Mouse (Mus musculus) CH12.LX (cell line): ENCODE data around the gene Pbx1. TPM values are rescaled to one million over a fixed set of nuclear protein-coding genes. Genes with fewer than 3 reads are reported as not detected.

ENCODE experiments used
- DNase-seq: peaks from one replicate; pipeline ENCODE4 v3.0.0-alpha.2; 2013; ENCODE audit errors: extremely low read depth
- H3K27ac ChIP-seq: 2 replicates; pipeline ENCODE4 v1.5.1; 2012; ENCODE audit warnings: low read depth, mild to moderate bottlenecking, control low read depth, moderate library complexity; ENCODE audit not compliant: insufficient read depth
- H3K27me3 ChIP-seq: replicated peaks from 2 replicates; pipeline ENCODE3; 2012; ENCODE audit warnings: inconsistent platforms
- H3K36me3 ChIP-seq, 2 experiments: replicated peaks in 1 of 2; 2 replicates each; pipeline versions ENCODE3 to v1.6.1; 2012; ENCODE audit warnings: inconsistent platforms in 1 of 2, low read length in 1 of 2, mild to moderate bottlenecking in 1 of 2, mixed read lengths in 1 of 2, moderate library complexity in 1 of 2; ENCODE audit not compliant: control insufficient read depth in 1 of 2, insufficient read depth in 1 of 2
- H3K4me1 ChIP-seq, 2 experiments: 2 replicates each; pipeline ENCODE4 v1.6.1; 2012; ENCODE audit warnings: inconsistent platforms in 1 of 2, moderate library complexity in 1 of 2; ENCODE audit not compliant: insufficient read depth in 2 of 2, control insufficient read depth in 1 of 2
- H3K4me2 ChIP-seq: 2 replicates; pipeline ENCODE4 v1.6.1; 2012; ENCODE audit warnings: low read depth, mild to moderate bottlenecking, control low read depth; ENCODE audit not compliant: poor library complexity, insufficient read depth, severe bottlenecking
- H3K4me3 ChIP-seq, 3 experiments: fragments of 150-350 bp in 1 of 3; sonication (generic) in 1 of 3; replicated peaks in 1 of 3; 2 replicates each; pipeline versions ENCODE3 to v1.5.1; 2011 to 2012; ENCODE audit warnings: low read depth in 2 of 3, low read length in 2 of 3, mild to moderate bottlenecking in 2 of 3, moderate library complexity in 2 of 3, control low read depth in 1 of 3, improper control_type of control experiment in 1 of 3, inconsistent platforms in 1 of 3, mixed read lengths in 1 of 3; ENCODE audit not compliant: poor library complexity in 1 of 3
- H3K79me2 ChIP-seq: replicated peaks from 2 replicates; pipeline ENCODE4 v1.6.1; 2012; ENCODE audit warnings: mild to moderate bottlenecking, moderate library complexity; ENCODE audit not compliant: control insufficient read depth, poor library complexity, insufficient read depth, severe bottlenecking; ENCODE audit errors: extremely low read depth
- H3K9ac ChIP-seq: 2 replicates; pipeline ENCODE4 v1.6.1; 2012; ENCODE audit warnings: low read depth, mild to moderate bottlenecking, control low read depth, moderate library complexity; ENCODE audit not compliant: insufficient read depth
- H3K9me3 ChIP-seq: replicated peaks from 2 replicates; pipeline ENCODE3; 2012; ENCODE audit warnings: low read length, inconsistent platforms, mixed read lengths
- BHLHE40 ChIP-seq: IDR thresholded peaks from 2 replicates; pipeline ENCODE4 v1.6.1; 2011; ENCODE audit warnings: mild to moderate bottlenecking, low read depth, low read length, improper control_type of control experiment
- CHD2 ChIP-seq: IDR thresholded peaks from 2 replicates; pipeline ENCODE4 v1.6.1; 2011; ENCODE audit warnings: low read length, improper control_type of control experiment
- CTCF ChIP-seq, 2 experiments: IDR thresholded peaks in 1 of 2; conservative IDR thresholded peaks in 1 of 2; 2 replicates each; pipeline ENCODE4 v1.5.1; 2011 to 2012; ENCODE audit warnings: low read depth in 2 of 2, low read length in 2 of 2, improper control_type of control experiment in 1 of 2, inconsistent platforms in 1 of 2, mild to moderate bottlenecking in 1 of 2, moderate library complexity in 1 of 2
- E2F4 ChIP-seq: IDR thresholded peaks from 2 replicates; pipeline ENCODE4 v1.6.1; 2011; ENCODE audit warnings: low read depth, low read length, improper control_type of control experiment; ENCODE audit not compliant: insufficient replicate concordance
- ELF1 ChIP-seq: IDR thresholded peaks from 2 replicates; pipeline ENCODE4 v1.6.1; 2014; ENCODE audit warnings: low read depth, mild to moderate bottlenecking, inconsistent platforms, low read length, improper control_type of control experiment
- GABPA ChIP-seq: IDR thresholded peaks from 2 replicates; pipeline ENCODE4 v1.6.1; 2012; ENCODE audit warnings: low read depth, low read length, improper control_type of control experiment, inconsistent platforms; ENCODE audit not compliant: insufficient replicate concordance
- IRF4 ChIP-seq: IDR thresholded peaks from 2 replicates; pipeline ENCODE4 v1.6.1; 2014; ENCODE audit warnings: low read depth, mild to moderate bottlenecking, inconsistent platforms, low read length, improper control_type of control experiment
- JUN ChIP-seq: IDR thresholded peaks from 2 replicates; pipeline ENCODE4 v1.6.1; 2011; ENCODE audit warnings: low read depth, mild to moderate bottlenecking, low read length, improper control_type of control experiment, moderate library complexity; ENCODE audit not compliant: insufficient read depth
- JUND ChIP-seq: conservative IDR thresholded peaks from 2 replicates; pipeline ENCODE4 v1.6.1; 2011; ENCODE audit warnings: low read depth, low read length, improper control_type of control experiment
- MAX ChIP-seq: IDR thresholded peaks from 2 replicates; pipeline ENCODE4 v1.6.1; 2011; ENCODE audit warnings: low read length, improper control_type of control experiment
- MEF2A ChIP-seq: IDR thresholded peaks from 2 replicates; pipeline ENCODE4 v1.6.1; 2014; ENCODE audit warnings: low read depth, mild to moderate bottlenecking, inconsistent platforms, low read length, improper control_type of control experiment, borderline replicate concordance
- MXI1 ChIP-seq: IDR thresholded peaks from 2 replicates; pipeline ENCODE4 v1.6.1; 2011; ENCODE audit warnings: mild to moderate bottlenecking, low read depth, low read length, improper control_type of control experiment
- MYC ChIP-seq: IDR thresholded peaks from 2 replicates; pipeline ENCODE4 v1.6.1; 2011; ENCODE audit warnings: low read depth, mild to moderate bottlenecking, improper control_type of control experiment, low read length
- NRF1 ChIP-seq: IDR thresholded peaks from 2 replicates; pipeline ENCODE4 v1.6.1; 2014; ENCODE audit warnings: low read depth, mild to moderate bottlenecking, inconsistent platforms, low read length, improper control_type of control experiment, moderate library complexity
- SIN3A ChIP-seq: IDR thresholded peaks from 2 replicates; pipeline ENCODE4 v1.6.1; 2012; ENCODE audit warnings: low read length, improper control_type of control experiment, inconsistent platforms
- SMC3 ChIP-seq: IDR thresholded peaks from 2 replicates; pipeline ENCODE4 v1.6.1; 2011; ENCODE audit warnings: low read depth, low read length, improper control_type of control experiment
- TCF12 ChIP-seq: IDR thresholded peaks from 2 replicates; pipeline ENCODE4 v1.6.1; 2014; ENCODE audit warnings: low read depth, mild to moderate bottlenecking, inconsistent platforms, low read length, improper control_type of control experiment
- UBTF ChIP-seq: IDR thresholded peaks from 2 replicates; pipeline ENCODE4 v1.6.1; 2012; ENCODE audit warnings: low read depth, mild to moderate bottlenecking, inconsistent platforms, low read length, improper control_type of control experiment, moderate library complexity
- ZC3H11A ChIP-seq: IDR thresholded peaks from 2 replicates; pipeline ENCODE4 v1.6.1; 2012; ENCODE audit warnings: low read depth, mild to moderate bottlenecking, inconsistent platforms, low read length, improper control_type of control experiment
- ZMIZ1 ChIP-seq: IDR thresholded peaks from 2 replicates; pipeline ENCODE4 v1.6.1; 2012; ENCODE audit warnings: low read depth, mild to moderate bottlenecking, inconsistent platforms, low read length, improper control_type of control experiment
- ZNF384 ChIP-seq: IDR thresholded peaks from 2 replicates; pipeline ENCODE4 v1.6.1; 2012; ENCODE audit warnings: low read depth, low read length, improper control_type of control experiment, inconsistent platforms
- dilution Hi-C: fragments of 300-500 bp; cut with MboI; formaldehyde crosslinking; loops from 2 replicates; pipeline ENCODE4 v1.14.3; 2020; ENCODE audit warnings: low sequenced_read_pairs; ENCODE audit not compliant: extremely low pct_unique_long_range_greater_than_20kb, extremely low pct_ligation_motif_present
- in situ Hi-C: fragments of 300-500 bp; cut with MboI; formaldehyde crosslinking; loops from 3 replicates; pipeline ENCODE4 v1.14.3; 2019; ENCODE audit warnings: low sequenced_read_pairs, low pct_ligation_motif_present, low pct_unique_long_range_greater_than_20kb, mixed read lengths
- polyA plus RNA-seq: library from polyadenylated mRNA; unstranded; fragments of >175 nt; gene quantifications from 2 replicates; pipeline ENCODE4 v1.2.1, GENCODE M21; 2012; ENCODE audit warnings: low read depth; ENCODE audit not compliant: insufficient read length
- total RNA-seq, 2 experiments: library from RNA; depleted of rRNA; stranded (reverse); fragments of 300-350 nt in 1 of 2; fragments of >200 nt in 1 of 2; gene quantifications; 2 replicates each; pipeline ENCODE4 v1.2.3; 2012 to 2014

Pbx1 gene
- total and polyA plus RNA-seq, 3 experiments: not detected

DNA sequence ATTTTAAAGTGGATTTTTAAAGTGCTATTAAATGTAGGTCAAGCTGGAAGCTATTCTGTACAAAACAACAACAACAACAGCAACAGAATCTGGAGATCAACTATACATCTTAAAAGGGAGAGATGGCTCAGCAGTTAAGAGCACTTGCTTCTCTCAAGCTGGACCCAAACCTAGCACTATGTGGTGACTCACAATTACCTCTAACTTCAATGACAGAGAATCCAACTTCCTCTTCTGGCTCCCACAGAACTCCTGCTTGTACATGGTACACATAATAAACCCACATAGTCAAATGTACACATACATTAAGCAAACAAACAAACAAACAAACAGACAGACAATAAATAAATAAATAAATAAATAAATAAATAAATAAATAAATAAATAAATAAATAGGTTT lies 118.3 kb downstream of the Pbx1 start:
- H3K27ac ChIP-seq: no peak overlapping the region
- TF ChIP-seq IRF4 (no peak), ZMIZ1 (no peak), NRF1 (no peak), MYC (no peak), GABPA (no peak)
- no peak overlapping the region for H3K4me3 ChIP-seq
- H3K4me1 ChIP-seq: no peaks in the 10 kb centered on the region
- no peak overlapping the region for H3K9ac ChIP-seq
- dilution Hi-C loops (no loop called here), in situ Hi-C loops (no loop called here)
- no peaks in the 10 kb centered on the region for H3K79me2 ChIP-seq
- H3K4me2 ChIP-seq: no peak overlapping the region
- H3K36me3 ChIP-seq: no peaks in the 10 kb centered on the region
- no peaks in the 10 kb centered on the region for H3K27me3 ChIP-seq
- DNase-seq: no peak
- H3K9me3 ChIP-seq: peaks cover 72% of the 10 kb centered on the region

DNA sequence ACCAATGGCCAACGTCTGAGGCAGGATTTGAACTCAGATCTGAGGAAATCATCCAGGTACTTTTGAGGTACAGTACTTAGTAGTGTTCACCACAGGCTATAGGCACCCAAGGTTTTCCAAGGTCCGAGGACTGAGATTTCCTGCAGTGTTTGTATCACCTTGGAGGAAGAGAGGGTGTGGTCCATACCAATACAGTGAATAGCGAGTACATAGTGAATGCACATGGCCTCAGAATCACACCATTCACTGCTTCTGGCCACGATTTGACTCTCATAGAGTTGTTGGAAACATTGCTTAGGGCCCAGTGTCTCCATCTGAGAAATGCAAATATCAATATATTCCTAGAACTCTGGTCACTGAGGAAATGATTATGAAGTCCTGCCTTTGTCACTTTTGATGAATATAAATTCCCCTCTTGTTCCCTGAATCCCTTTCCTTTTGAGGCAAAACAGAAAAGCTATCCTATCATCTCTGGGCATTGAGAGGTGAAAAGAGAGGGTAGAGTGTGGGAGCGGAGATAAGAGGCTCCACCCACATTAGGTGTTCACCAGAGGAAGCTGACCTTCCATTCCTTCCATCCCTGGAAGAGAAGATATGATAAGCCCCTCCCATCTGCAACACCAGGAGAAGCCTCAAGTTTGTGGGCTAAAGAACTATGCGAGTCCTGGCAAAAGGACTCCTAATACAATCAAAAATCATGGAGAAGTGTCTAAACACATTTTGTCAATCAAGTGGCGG lies 119.2 kb downstream of the Pbx1 start:
- Histone ChIP-seq H3K4me1 (no peaks in the 10 kb centered on the region), H3K79me2 (no peaks in the 10 kb centered on the region), H3K27ac (no peak overlapping the region), H3K9ac (no peak overlapping the region), H3K4me3 (no peak overlapping the region), H3K27me3 (no peaks in the 10 kb centered on the region), H3K9me3 (peaks cover 76% of the 10 kb centered on the region), H3K36me3 (no peaks in the 10 kb centered on the region), H3K4me2 (no peak overlapping the region)
- no peak for TF ChIP-seq BHLHE40
- TF ChIP-seq UBTF: no peak
- no peak for TF ChIP-seq ZC3H11A
- TF ChIP-seq IRF4: no peak
- no peak for TF ChIP-seq CHD2
- TF ChIP-seq SIN3A: no peak
- TF ChIP-seq TCF12: no peak
- TF ChIP-seq ZMIZ1: no peak
- no peak for TF ChIP-seq E2F4
- TF ChIP-seq ELF1: no peak
- no peak for TF ChIP-seq CTCF (conservative IDR thresholded peaks at IDR 0.05 in 1 of 2, IDR thresholded peaks at IDR 0.05 in 1 of 2; ENCODE audit: low read depth in 2 of 2, low read length in 2 of 2)
- TF ChIP-seq SMC3: no peak
- TF ChIP-seq ZNF384: no peak
- TF ChIP-seq MAX: no peak
- no peak for TF ChIP-seq JUN
- TF ChIP-seq MEF2A: no peak
- TF ChIP-seq JUND: no peak
- TF ChIP-seq MXI1: no peak
- dilution Hi-C loops: no loop called here
- no peak for DNase-seq
- in situ Hi-C loops: no loop called here
